Mouse (Mus musculus): ENCODE data around the gene Sdha. TPM values are rescaled to one million over a fixed set of nuclear protein-coding genes. Genes with fewer than 3 reads are reported as not detected.

Sdha gene
- 262 and 281 TPM in 2 replicates for polyA plus RNA-seq (2015; fragmentation: Nextera tagmentation; extraction: Ambion mirVana)

DNA sequence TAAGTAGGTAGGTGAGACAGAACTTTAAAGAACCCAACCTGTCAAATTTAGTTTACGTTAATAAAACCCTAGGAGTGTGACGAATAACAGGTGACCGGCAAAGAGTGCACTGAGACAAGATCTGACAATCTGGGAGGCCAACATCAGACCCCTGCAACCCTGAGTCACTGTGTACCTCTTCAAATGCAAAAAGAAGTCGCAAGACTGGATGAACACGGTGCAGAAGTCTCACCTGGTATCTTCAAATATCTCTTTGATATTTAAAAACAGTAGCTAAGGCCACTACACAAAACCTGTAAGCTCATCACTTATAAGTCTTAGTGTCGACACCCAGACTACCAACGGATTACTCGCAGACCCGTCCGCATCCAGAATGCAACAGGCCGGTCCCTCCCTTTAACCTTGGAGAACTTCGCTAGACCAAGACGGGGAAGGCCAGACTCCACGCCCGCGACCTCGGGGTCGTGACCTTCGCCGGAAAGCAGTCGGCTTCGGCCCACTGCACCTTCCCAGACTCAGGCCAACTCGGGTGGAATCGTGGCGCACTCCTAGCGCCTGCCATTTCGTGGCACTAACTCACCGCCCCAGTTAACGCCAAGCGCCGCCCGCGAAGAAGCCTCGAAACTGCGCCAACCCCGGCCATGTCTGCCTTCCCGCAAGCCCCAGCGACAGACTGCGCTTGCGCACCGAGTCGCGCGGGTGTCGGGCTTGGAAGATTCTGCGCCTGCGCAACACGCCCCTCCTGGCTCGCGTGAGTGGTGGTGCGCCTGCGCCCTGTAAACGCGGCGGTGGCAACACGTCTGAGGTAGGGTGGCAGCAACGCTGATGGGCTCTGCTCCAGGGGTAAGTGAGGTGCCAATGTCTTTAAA is at the start of gene Sdha, which contains the start of gene Ccdc127:
Gene Sdha, minus strand, starts transcription at position 715 of the 869 bp plus-strand sequence.
Gene Ccdc127, plus strand, starts transcription at position 744 of the 869 bp plus-strand sequence.
- under 1% methylated on average over 57 of the region's 57 CpGs for WGBS

DNA sequence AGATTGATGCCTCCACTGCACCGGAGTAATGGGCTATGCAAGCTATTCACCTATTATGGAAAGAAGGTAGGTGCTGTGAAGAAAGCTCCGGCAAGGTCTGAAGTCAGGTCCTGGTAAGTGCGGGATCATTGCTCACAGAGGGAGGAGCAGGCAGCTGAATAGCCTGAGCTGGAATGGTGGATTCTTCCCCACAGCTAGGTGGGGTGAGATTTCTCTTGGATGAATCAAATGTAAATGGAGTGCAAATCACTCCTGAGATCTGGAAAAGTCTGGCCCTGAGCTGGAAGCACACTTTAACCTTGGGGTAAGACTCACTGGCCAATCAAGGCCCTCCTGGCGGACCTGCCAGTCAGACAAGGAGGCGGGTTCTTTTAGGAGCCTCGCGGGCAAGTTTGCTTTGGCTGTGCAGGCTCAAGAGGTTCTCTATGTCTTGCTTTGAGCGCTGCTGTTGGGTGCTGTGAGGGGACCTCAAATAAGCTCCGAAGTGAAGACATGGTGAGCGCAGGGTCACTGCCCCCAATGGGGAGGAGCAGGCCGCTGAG is 49.3 kb upstream of the Sdha start, which contains the start of gene Ftl1-ps1:
Gene Ftl1-ps1, plus strand, starts transcription at position 397 of the 542 bp plus-strand sequence.
- no peak within 1 kb of the TSS; the same call in 1 of the 2 replicates for H3K4me2 ChIP-seq
- H3K4me1 ChIP-seq = no peaks in the 10 kb centered on the region
- no peak within 1 kb of the TSS for H3K9ac ChIP-seq
- H3K9me3 ChIP-seq = no peaks in the 10 kb centered on the region
- ATAC-seq (ENCODE audit: borderline replicate concordance, extremely low read depth, low FRiP score, low TSS enrichment) = no peak
- H3K4me3 ChIP-seq = no peak within 1 kb of the TSS
- no peaks in the 10 kb centered on the region for H3K36me3 ChIP-seq
- 11% methylated on average over 11 of the region's 11 CpGs for WGBS
- H3K27me3 ChIP-seq = no peaks in the 10 kb centered on the region
- no peak within 1 kb of the TSS for H3K27ac ChIP-seq

More for the DNA sequence above, at the start of gene Sdha, which contains the start of gene Ccdc127:
- Histone ChIP-seq H3K4me2 (peak within 1 kb of the TSS; percentile 58), H3K9ac (peak within 1 kb of the TSS; percentile 83), H3K27me3 (no peaks in the 10 kb centered on the region), H3K4me3 (peak within 1 kb of the TSS; percentile 74), H3K4me1 (peaks cover 15% of the 10 kb centered on the region), H3K27ac (peak within 1 kb of the TSS; percentile 70), H3K36me3 (peaks cover 17% of the 10 kb centered on the region), H3K9me3 (no peaks in the 10 kb centered on the region)
- ATAC-seq (ENCODE audit: borderline replicate concordance, extremely low read depth, low FRiP score, low TSS enrichment) = peak; percentile 99

DNA sequence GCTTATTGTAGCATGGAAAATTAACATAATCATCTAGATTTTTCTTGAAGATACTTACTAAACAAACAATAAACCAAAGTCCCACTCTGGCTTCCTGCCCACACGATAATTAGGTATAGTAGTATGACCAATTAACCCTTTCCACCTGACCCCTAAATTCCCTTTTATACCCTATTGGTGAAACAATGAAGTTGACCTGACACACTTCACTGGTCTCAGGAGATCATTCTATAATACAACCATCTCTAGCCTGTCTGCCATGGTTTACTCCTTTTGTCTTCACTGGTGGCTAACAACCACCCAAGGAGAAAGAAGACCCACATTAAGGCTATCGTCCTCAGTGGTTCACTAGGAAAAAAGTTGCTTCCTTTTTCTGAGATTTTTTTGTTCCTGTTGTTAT is 41.1 kb upstream of the Sdha start:
- Histone ChIP-seq H3K9ac (no peak overlapping the region), H3K27me3 (no peaks in the 10 kb centered on the region), H3K4me1 (peaks cover 6% of the 10 kb centered on the region; the same call in 1 of the 2 replicates), H3K4me3 (no peak overlapping the region), H3K27ac (no peak overlapping the region), H3K36me3 (no peaks in the 10 kb centered on the region), H3K9me3 (no peaks in the 10 kb centered on the region), H3K4me2 (no peak overlapping the region)
- ATAC-seq (ENCODE audit: borderline replicate concordance, extremely low read depth, low FRiP score, low TSS enrichment) = peak; percentile 50; the same call in 1 of the 2 replicates
- WGBS = 62% methylated on average over 2 of the region's 2 CpGs

GRCm38 (mm10) chr13:74390371-74390990 is 40.4 kb upstream of the Sdha start, which contains the start of gene Zfp72:
Zfp72 (minus strand) TSS chr13:74390836.
- WGBS = 1% methylated on average over 14 of the region's 14 CpGs
- ATAC-seq (ENCODE audit: borderline replicate concordance, extremely low read depth, low FRiP score, low TSS enrichment) = peak; percentile 90; the same call in 1 of the 2 replicates
- peaks cover 6% of the 10 kb centered on the region; the same call in 1 of the 2 replicates for H3K4me1 ChIP-seq

DNA sequence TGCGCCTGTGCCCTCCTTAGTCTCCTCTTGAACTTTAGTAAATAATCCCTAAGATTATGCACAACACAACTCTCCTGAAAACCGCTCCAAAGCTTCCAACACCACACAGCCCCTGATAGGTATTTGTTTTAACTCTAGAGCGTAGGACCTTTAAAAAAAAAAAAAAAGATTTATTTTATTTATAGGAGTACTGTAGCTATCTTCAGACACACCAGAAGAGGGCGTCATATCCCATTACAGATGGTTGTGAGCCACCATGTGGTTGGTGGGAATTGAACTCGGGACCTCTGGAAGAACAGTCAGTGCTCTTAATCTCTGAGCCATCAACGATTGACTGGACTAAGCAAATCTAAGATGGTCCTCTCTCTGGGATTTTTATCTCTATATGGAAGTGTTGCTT is 39.6 kb upstream of the Sdha start:
- Histone ChIP-seq H3K36me3 (no peaks in the 10 kb centered on the region), H3K4me1 (peaks cover 6% of the 10 kb centered on the region; the same call in 1 of the 2 replicates), H3K4me2 (peak overlapping the region; percentile 64), H3K27ac (no peak overlapping the region), H3K27me3 (no peaks in the 10 kb centered on the region), H3K4me3 (peak overlapping the region; percentile 60), H3K9ac (no peak overlapping the region), H3K9me3 (no peaks in the 10 kb centered on the region)
- 52% methylated on average over 6 of the region's 6 CpGs for WGBS
- ATAC-seq (ENCODE audit: borderline replicate concordance, extremely low read depth, low FRiP score, low TSS enrichment) = no peak

More at GRCm38 (mm10) chr13:74390371-74390990, 40.4 kb upstream of the Sdha start, which contains the start of gene Zfp72:
- peak within 1 kb of the TSS; percentile 64 for H3K4me2 ChIP-seq
- H3K9ac ChIP-seq = peak within 1 kb of the TSS; percentile 61
- no peaks in the 10 kb centered on the region for H3K27me3 ChIP-seq
- H3K36me3 ChIP-seq = no peaks in the 10 kb centered on the region
- no peak within 1 kb of the TSS for H3K27ac ChIP-seq
- H3K4me3 ChIP-seq = peak within 1 kb of the TSS; percentile 60
- H3K9me3 ChIP-seq = no peaks in the 10 kb centered on the region

DNA sequence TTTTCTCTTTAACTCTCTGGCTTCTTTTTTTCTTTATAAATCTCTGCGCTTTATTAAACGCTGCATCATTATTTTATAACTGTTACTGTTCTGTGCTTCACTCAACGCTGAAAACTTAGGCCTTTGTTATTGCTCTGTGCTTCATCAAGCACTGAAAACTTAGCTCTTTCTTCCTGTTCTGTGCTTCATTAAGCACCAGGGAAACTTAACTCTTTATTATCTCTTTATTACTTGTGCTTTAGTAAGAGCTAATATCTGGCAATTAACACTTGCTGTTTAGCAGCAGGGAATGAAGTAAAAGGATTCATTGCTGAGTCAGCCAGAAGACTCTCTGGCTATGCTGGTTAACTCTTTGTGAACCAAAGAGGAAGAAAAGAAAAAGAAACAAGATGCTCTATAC is 32.2 kb upstream of the Sdha start:
- no peak overlapping the region for H3K9ac ChIP-seq
- no peak overlapping the region for H3K4me2 ChIP-seq
- no peaks in the 10 kb centered on the region for H3K4me1 ChIP-seq
- H3K9me3 ChIP-seq = no peaks in the 10 kb centered on the region
- 59% methylated on average over 3 of the region's 3 CpGs for WGBS
- ATAC-seq (ENCODE audit: borderline replicate concordance, extremely low read depth, low FRiP score, low TSS enrichment) = no peak
- H3K4me3 ChIP-seq = no peak overlapping the region
- H3K27ac ChIP-seq = no peak overlapping the region
- no peaks in the 10 kb centered on the region for H3K27me3 ChIP-seq
- no peaks in the 10 kb centered on the region for H3K36me3 ChIP-seq

- Histone ChIP-seq H3K9ac (no peak overlapping the region), H3K27ac (no peak overlapping the region), H3K4me3 (no peak overlapping the region), H3K27me3 (no peaks in the 10 kb centered on the region), H3K9me3 (no peaks in the 10 kb centered on the region), H3K4me2 (no peak overlapping the region), H3K36me3 (no peaks in the 10 kb centered on the region), H3K4me1 (no peaks in the 10 kb centered on the region)
- no peak for ATAC-seq (ENCODE audit: borderline replicate concordance, extremely low read depth, low FRiP score, low TSS enrichment)
- 63% methylated on average over 10 of the region's 10 CpGs for WGBS
These were observed 31.6 kb upstream of the Sdha start for GRCm38 (mm10) chr13:74381533-74382276.

- no peak within 1 kb of the TSS for H3K9ac ChIP-seq
- H3K9me3 ChIP-seq = no peaks in the 10 kb centered on the region
- no peak within 1 kb of the TSS for H3K4me3 ChIP-seq
- no peaks in the 10 kb centered on the region for H3K27me3 ChIP-seq
- WGBS = 53% methylated on average over 8 of the region's 8 CpGs
- H3K4me1 ChIP-seq = peaks cover 9% of the 10 kb centered on the region
- peak; percentile 33; the same call in 1 of the 2 replicates for ATAC-seq (ENCODE audit: borderline replicate concordance, extremely low read depth, low FRiP score, low TSS enrichment)
- H3K27ac ChIP-seq = peak within 1 kb of the TSS; percentile 12; the same call in 1 of the 2 replicates
- peaks cover 22% of the 10 kb centered on the region for H3K36me3 ChIP-seq
- H3K4me2 ChIP-seq = no peak within 1 kb of the TSS
These were observed 13.8 kb upstream of the Sdha start, which contains the start of gene Lrrc14b for GRCm38 (mm10) chr13:74363859-74364235. Lrrc14b (minus strand) TSS chr13:74364005.

GRCm38 (mm10) chr13:74363176-74363858 is 13.2 kb upstream of the Sdha start:
- peak; percentile 36; the same call in 1 of the 2 replicates for ATAC-seq (ENCODE audit: borderline replicate concordance, extremely low read depth, low FRiP score, low TSS enrichment)
- Histone ChIP-seq H3K4me2 (no peak overlapping the region), H3K27ac (peak overlapping the region; percentile 12; the same call in 1 of the 2 replicates), H3K9me3 (no peaks in the 10 kb centered on the region), H3K9ac (no peak overlapping the region), H3K36me3 (peaks cover 27% of the 10 kb centered on the region), H3K27me3 (no peaks in the 10 kb centered on the region), H3K4me3 (no peak overlapping the region), H3K4me1 (peaks cover 9% of the 10 kb centered on the region)
- 84% methylated on average over 13 of the region's 13 CpGs for WGBS

DNA sequence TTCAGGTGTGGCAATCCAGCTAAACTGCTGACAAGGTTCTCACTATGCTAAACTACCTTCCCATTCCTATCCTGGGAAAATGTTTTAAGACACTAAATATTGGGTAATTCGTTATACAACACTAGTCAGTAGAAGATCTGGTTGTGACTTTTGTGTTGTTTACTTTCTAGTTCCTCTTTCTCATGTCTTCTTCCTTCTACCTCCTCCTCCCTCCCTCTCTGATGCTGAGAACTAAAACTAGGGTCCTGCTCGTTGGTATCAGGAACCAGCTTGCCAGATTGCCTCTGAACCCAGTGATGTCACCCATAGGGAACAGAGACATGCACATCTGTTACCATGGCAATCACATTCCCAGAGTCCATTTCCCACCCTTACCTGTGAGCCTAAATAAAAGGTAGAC is 12.1 kb upstream of the Sdha start:
- Histone ChIP-seq H3K9ac (no peak overlapping the region), H3K4me1 (peaks cover 9% of the 10 kb centered on the region), H3K4me3 (no peak overlapping the region), H3K4me2 (no peak overlapping the region), H3K36me3 (peaks cover 36% of the 10 kb centered on the region), H3K9me3 (no peaks in the 10 kb centered on the region), H3K27ac (no peak overlapping the region), H3K27me3 (no peaks in the 10 kb centered on the region)
- WGBS = 74% methylated on average over 2 of the region's 2 CpGs
- 0 out of 2 replicates have a peak, but pooled peaks have one; percentile 9 for ATAC-seq (ENCODE audit: borderline replicate concordance, extremely low read depth, low FRiP score, low TSS enrichment)
